Mouse (Mus musculus) neural tube, embryonic 14.5 days (tissue): ENCODE measurements around the gene Srf. TPM values are rescaled to one million over a fixed set of nuclear protein-coding genes. Genes with fewer than 3 reads are reported as not detected.

Experiments
- ATAC-seq: fragments of 200-750 bp; cut with Nextera tagmentation; 2 replicates; pipeline ENCODE4 v1.8.0; 2017; ENCODE audit warnings: low read depth, mild to moderate bottlenecking, moderate TSS enrichment, moderate library complexity
- H3K27ac ChIP-seq: fragments of 300-500 bp; sonication (generic); 2 replicates; pipeline ENCODE4 v1.5.1; 2014; ENCODE audit warnings: low read depth, mild to moderate bottlenecking, control low read depth, low read length, moderate library complexity, mixed read lengths
- H3K27me3 ChIP-seq: fragments of 300-500 bp; sonication (generic); 2 replicates; pipeline ENCODE4 v1.6.1; 2014; ENCODE audit warnings: low read length; ENCODE audit not compliant: control insufficient read depth, insufficient read depth
- H3K36me3 ChIP-seq: fragments of 300-500 bp; sonication (generic); 2 replicates; pipeline ENCODE4 v1.6.1; 2014; ENCODE audit warnings: low read length, mixed read lengths; ENCODE audit not compliant: control insufficient read depth, insufficient read depth
- H3K4me1 ChIP-seq: fragments of 300-500 bp; sonication (generic); 2 replicates; pipeline ENCODE4 v1.6.1; 2014; ENCODE audit warnings: low read length; ENCODE audit not compliant: control insufficient read depth, insufficient read depth
- H3K4me2 ChIP-seq: fragments of 300-500 bp; sonication (generic); 2 replicates; pipeline ENCODE4 v1.6.1; 2014; ENCODE audit warnings: mild to moderate bottlenecking, low read depth, low read length, control low read depth
- H3K4me3 ChIP-seq: fragments of 300-500 bp; sonication (generic); 2 replicates; pipeline ENCODE4 v1.5.1; 2014; ENCODE audit warnings: low read depth, low read length, control low read depth, mixed read lengths
- H3K9ac ChIP-seq: fragments of 300-500 bp; sonication (generic); replicated peaks from 2 replicates; pipeline ENCODE4 v1.6.1; 2014; ENCODE audit warnings: low read depth, mild to moderate bottlenecking, control low read depth, low read length, mixed read lengths
- H3K9me3 ChIP-seq: fragments of 300-500 bp; sonication (generic); 2 replicates; pipeline ENCODE4 v1.6.1; 2016; ENCODE audit warnings: low read length; ENCODE audit not compliant: control insufficient read depth
- WGBS: fragments of 180-500 bp; shearing (Covaris S2); extraction: QIAGEN DNeasy Blood & Tissue Kit; methylation state at CpG from one replicate; pipeline ENCODE4 v1.1.7; 2014; 5-methylcytosine and 5-hydroxymethylcytosine counted together
- polyA plus RNA-seq: library from polyadenylated mRNA; unstranded; fragments of >200 nt; fragmentation: Nextera tagmentation; extraction: Ambion mirVana; gene quantifications from 2 replicates; pipeline ENCODE4 v1.2.1, GENCODE M21; 2014

Gene Srf
- 5.4 and 5.5 TPM in 2 replicates for polyA plus RNA-seq

GRCm38 (mm10) chr17:46555673-46556583 is at the start of gene Srf:
TSS of gene Srf (minus strand) at chr17:46556175.
- Histone ChIP-seq H3K9ac (peak within 1 kb of the TSS; percentile 94), H3K4me2 (peak within 1 kb of the TSS; percentile 69), H3K27ac (peak within 1 kb of the TSS; percentile 91), H3K27me3 (no peaks in the 10 kb centered on the region), H3K36me3 (peaks cover 10% of the 10 kb centered on the region), H3K4me1 (peaks cover 29% of the 10 kb centered on the region), H3K9me3 (no peaks in the 10 kb centered on the region), H3K4me3 (peak within 1 kb of the TSS; percentile 96)
- WGBS: 1% methylated on average over 62 of the region's 87 CpGs
- ATAC-seq: peak; percentile 96

GRCm38 (mm10) chr17:46605126-46605525 is 49.2 kb upstream of the Srf start:
- H3K4me1 ChIP-seq: peaks cover 5% of the 10 kb centered on the region; the same call in 1 of the 2 replicates
- no peak overlapping the region for H3K4me2 ChIP-seq
- H3K9ac ChIP-seq: no peak overlapping the region; the same call in 1 of the 2 replicates
- H3K4me3 ChIP-seq: no peak overlapping the region
- no peak for ATAC-seq
- no peaks in the 10 kb centered on the region for H3K27me3 ChIP-seq
- H3K27ac ChIP-seq: peak overlapping the region; percentile 34; the same call in 1 of the 2 replicates
- 43% methylated on average over 5 of the region's 5 CpGs for WGBS
- H3K36me3 ChIP-seq: no peaks in the 10 kb centered on the region
- no peaks in the 10 kb centered on the region for H3K9me3 ChIP-seq

GRCm38 (mm10) chr17:46603229-46603628 is 47.3 kb upstream of the Srf start:
- ATAC-seq: no peak
- Histone ChIP-seq H3K9ac (no peak overlapping the region), H3K4me1 (peaks cover 5% of the 10 kb centered on the region; the same call in 1 of the 2 replicates), H3K36me3 (no peaks in the 10 kb centered on the region), H3K27me3 (no peaks in the 10 kb centered on the region), H3K9me3 (no peaks in the 10 kb centered on the region), H3K4me2 (no peak overlapping the region), H3K27ac (no peak overlapping the region), H3K4me3 (no peak overlapping the region)
- WGBS: over 99% methylated on average over 4 of the region's 4 CpGs

- no peak for ATAC-seq
- Histone ChIP-seq H3K9me3 (no peaks in the 10 kb centered on the region), H3K9ac (no peak overlapping the region), H3K27me3 (no peaks in the 10 kb centered on the region), H3K36me3 (no peaks in the 10 kb centered on the region), H3K27ac (no peak overlapping the region), H3K4me2 (no peak overlapping the region), H3K4me1 (peaks cover 5% of the 10 kb centered on the region; the same call in 1 of the 2 replicates), H3K4me3 (no peak overlapping the region)
- 78% methylated on average over 9 of the region's 9 CpGs for WGBS
These were observed 46.2 kb upstream of the Srf start for GRCm38 (mm10) chr17:46602212-46602611.

GRCm38 (mm10) chr17:46600569-46600968 is 44.6 kb upstream of the Srf start:
- Histone ChIP-seq H3K4me3 (no peak overlapping the region), H3K27ac (no peak overlapping the region), H3K27me3 (no peaks in the 10 kb centered on the region), H3K9ac (no peak overlapping the region), H3K4me1 (peaks cover 5% of the 10 kb centered on the region; the same call in 1 of the 2 replicates), H3K9me3 (no peaks in the 10 kb centered on the region), H3K36me3 (no peaks in the 10 kb centered on the region), H3K4me2 (no peak overlapping the region)
- no peak for ATAC-seq
- WGBS: 95% methylated on average over 2 of the region's 2 CpGs

- Histone ChIP-seq H3K4me3 (no peak overlapping the region), H3K4me2 (no peak overlapping the region), H3K27ac (no peak overlapping the region), H3K4me1 (no peaks in the 10 kb centered on the region), H3K36me3 (no peaks in the 10 kb centered on the region), H3K9me3 (no peaks in the 10 kb centered on the region), H3K9ac (no peak overlapping the region), H3K27me3 (no peaks in the 10 kb centered on the region)
- WGBS: 88% methylated on average over 4 of the region's 4 CpGs
- ATAC-seq: no peak
These were observed 43.0 kb upstream of the Srf start for GRCm38 (mm10) chr17:46598963-46599362.

- Histone ChIP-seq H3K4me2 (no peak overlapping the region), H3K9me3 (no peaks in the 10 kb centered on the region), H3K27ac (no peak overlapping the region), H3K9ac (no peak overlapping the region), H3K4me1 (no peaks in the 10 kb centered on the region), H3K27me3 (no peaks in the 10 kb centered on the region), H3K4me3 (no peak overlapping the region), H3K36me3 (no peaks in the 10 kb centered on the region)
- ATAC-seq: no peak
- 97% methylated on average over 11 of the region's 11 CpGs for WGBS
These were observed 42.0 kb upstream of the Srf start for GRCm38 (mm10) chr17:46597956-46598355.

- ATAC-seq: no peak
- Histone ChIP-seq H3K27ac (no peak overlapping the region), H3K27me3 (no peaks in the 10 kb centered on the region), H3K9me3 (no peaks in the 10 kb centered on the region), H3K4me2 (no peak overlapping the region), H3K9ac (no peak overlapping the region), H3K4me1 (no peaks in the 10 kb centered on the region), H3K36me3 (0 out of 2 replicates have a peak, but pooled peaks cover under 1% of the 10 kb centered on the region), H3K4me3 (no peak overlapping the region)
- 78% methylated on average over 6 of the region's 6 CpGs for WGBS
These were observed 39.4 kb upstream of the Srf start for GRCm38 (mm10) chr17:46595336-46595735.

- no peaks in the 10 kb centered on the region for H3K4me1 ChIP-seq
- ATAC-seq: peak; percentile 34; the same call in 1 of the 2 replicates
- 0 out of 2 replicates have a peak, but pooled peaks cover 8% of the 10 kb centered on the region for H3K36me3 ChIP-seq
- H3K27me3 ChIP-seq: no peaks in the 10 kb centered on the region
- H3K27ac ChIP-seq: no peak overlapping the region; the same call in 1 of the 2 replicates
- no peak overlapping the region for H3K4me2 ChIP-seq
- H3K9ac ChIP-seq: no peak overlapping the region
- H3K4me3 ChIP-seq: no peak overlapping the region
- WGBS: 48% methylated on average over 9 of the region's 9 CpGs
- H3K9me3 ChIP-seq: no peaks in the 10 kb centered on the region
These were observed 38.6 kb upstream of the Srf start for GRCm38 (mm10) chr17:46594606-46595005.
